Mouse (Mus musculus) CH12.LX (cell line): ENCODE data around the gene Cacna2d1. TPM values are rescaled to one million over a fixed set of nuclear protein-coding genes. Genes with fewer than 3 reads are reported as not detected.

Source experiments
- DNase-seq: peaks from one replicate; pipeline ENCODE4 v3.0.0-alpha.2; 2013; ENCODE audit errors: extremely low read depth
- H3K27ac ChIP-seq: 2 replicates; pipeline ENCODE4 v1.5.1; 2012; ENCODE audit warnings: low read depth, mild to moderate bottlenecking, control low read depth, moderate library complexity; ENCODE audit not compliant: insufficient read depth
- H3K27me3 ChIP-seq: replicated peaks from 2 replicates; pipeline ENCODE3; 2012; ENCODE audit warnings: inconsistent platforms
- H3K36me3 ChIP-seq, 2 experiments: replicated peaks in 1 of 2; 2 replicates each; pipeline versions ENCODE3 to v1.6.1; 2012; ENCODE audit warnings: inconsistent platforms in 1 of 2, low read length in 1 of 2, mild to moderate bottlenecking in 1 of 2, mixed read lengths in 1 of 2, moderate library complexity in 1 of 2; ENCODE audit not compliant: control insufficient read depth in 1 of 2, insufficient read depth in 1 of 2
- H3K4me1 ChIP-seq, 2 experiments: 2 replicates each; pipeline ENCODE4 v1.6.1; 2012; ENCODE audit warnings: inconsistent platforms in 1 of 2, moderate library complexity in 1 of 2; ENCODE audit not compliant: insufficient read depth in 2 of 2, control insufficient read depth in 1 of 2
- H3K4me2 ChIP-seq: 2 replicates; pipeline ENCODE4 v1.6.1; 2012; ENCODE audit warnings: low read depth, mild to moderate bottlenecking, control low read depth; ENCODE audit not compliant: poor library complexity, insufficient read depth, severe bottlenecking
- H3K4me3 ChIP-seq, 3 experiments: fragments of 150-350 bp in 1 of 3; sonication (generic) in 1 of 3; replicated peaks in 1 of 3; 2 replicates each; pipeline versions ENCODE3 to v1.5.1; 2011 to 2012; ENCODE audit warnings: low read depth in 2 of 3, low read length in 2 of 3, mild to moderate bottlenecking in 2 of 3, moderate library complexity in 2 of 3, control low read depth in 1 of 3, improper control_type of control experiment in 1 of 3, inconsistent platforms in 1 of 3, mixed read lengths in 1 of 3; ENCODE audit not compliant: poor library complexity in 1 of 3
- H3K79me2 ChIP-seq: replicated peaks from 2 replicates; pipeline ENCODE4 v1.6.1; 2012; ENCODE audit warnings: mild to moderate bottlenecking, moderate library complexity; ENCODE audit not compliant: control insufficient read depth, poor library complexity, insufficient read depth, severe bottlenecking; ENCODE audit errors: extremely low read depth
- H3K9ac ChIP-seq: 2 replicates; pipeline ENCODE4 v1.6.1; 2012; ENCODE audit warnings: low read depth, mild to moderate bottlenecking, control low read depth, moderate library complexity; ENCODE audit not compliant: insufficient read depth
- H3K9me3 ChIP-seq: replicated peaks from 2 replicates; pipeline ENCODE3; 2012; ENCODE audit warnings: low read length, inconsistent platforms, mixed read lengths
- BHLHE40 ChIP-seq: IDR thresholded peaks from 2 replicates; pipeline ENCODE4 v1.6.1; 2011; ENCODE audit warnings: mild to moderate bottlenecking, low read depth, low read length, improper control_type of control experiment
- CHD1 ChIP-seq: IDR thresholded peaks from 2 replicates; pipeline ENCODE4 v1.6.1; 2012; ENCODE audit warnings: low read depth, low read length, improper control_type of control experiment, inconsistent platforms
- CTCF ChIP-seq, 2 experiments: IDR thresholded peaks in 1 of 2; conservative IDR thresholded peaks in 1 of 2; 2 replicates each; pipeline ENCODE4 v1.5.1; 2011 to 2012; ENCODE audit warnings: low read depth in 2 of 2, low read length in 2 of 2, improper control_type of control experiment in 1 of 2, inconsistent platforms in 1 of 2, mild to moderate bottlenecking in 1 of 2, moderate library complexity in 1 of 2
- ELF1 ChIP-seq: IDR thresholded peaks from 2 replicates; pipeline ENCODE4 v1.6.1; 2014; ENCODE audit warnings: low read depth, mild to moderate bottlenecking, inconsistent platforms, low read length, improper control_type of control experiment
- EP300 ChIP-seq: IDR thresholded peaks from 2 replicates; pipeline ENCODE4 v1.6.1; 2011; ENCODE audit warnings: low read length, improper control_type of control experiment
- GABPA ChIP-seq: IDR thresholded peaks from 2 replicates; pipeline ENCODE4 v1.6.1; 2012; ENCODE audit warnings: low read depth, low read length, improper control_type of control experiment, inconsistent platforms; ENCODE audit not compliant: insufficient replicate concordance
- IRF4 ChIP-seq: IDR thresholded peaks from 2 replicates; pipeline ENCODE4 v1.6.1; 2014; ENCODE audit warnings: low read depth, mild to moderate bottlenecking, inconsistent platforms, low read length, improper control_type of control experiment
- JUN ChIP-seq: IDR thresholded peaks from 2 replicates; pipeline ENCODE4 v1.6.1; 2011; ENCODE audit warnings: low read depth, mild to moderate bottlenecking, low read length, improper control_type of control experiment, moderate library complexity; ENCODE audit not compliant: insufficient read depth
- MAZ ChIP-seq: IDR thresholded peaks from 2 replicates; pipeline ENCODE4 v1.6.1; 2012; ENCODE audit warnings: low read depth, mild to moderate bottlenecking, inconsistent platforms, low read length, improper control_type of control experiment, moderate library complexity
- MXI1 ChIP-seq: IDR thresholded peaks from 2 replicates; pipeline ENCODE4 v1.6.1; 2011; ENCODE audit warnings: mild to moderate bottlenecking, low read depth, low read length, improper control_type of control experiment
- NELFE ChIP-seq: IDR thresholded peaks from 2 replicates; pipeline ENCODE4 v1.6.1; 2011; ENCODE audit warnings: low read depth, low read length, improper control_type of control experiment
- NRF1 ChIP-seq: IDR thresholded peaks from 2 replicates; pipeline ENCODE4 v1.6.1; 2014; ENCODE audit warnings: low read depth, mild to moderate bottlenecking, inconsistent platforms, low read length, improper control_type of control experiment, moderate library complexity
- POLR2AphosphoS2 ChIP-seq: IDR thresholded peaks from 2 replicates; pipeline ENCODE4 v1.6.1; 2011; ENCODE audit warnings: low read depth, low read length, improper control_type of control experiment
- RAD21 ChIP-seq: IDR thresholded peaks from 2 replicates; pipeline ENCODE4 v1.6.1; 2011; ENCODE audit warnings: low read depth, mild to moderate bottlenecking, low read length, improper control_type of control experiment, moderate library complexity
- RCOR1 ChIP-seq: conservative IDR thresholded peaks from 2 replicates; pipeline ENCODE4 v1.6.1; 2012; ENCODE audit warnings: low read depth, mild to moderate bottlenecking, inconsistent platforms, low read length, improper control_type of control experiment
- SMC3 ChIP-seq: IDR thresholded peaks from 2 replicates; pipeline ENCODE4 v1.6.1; 2011; ENCODE audit warnings: low read depth, low read length, improper control_type of control experiment
- TBP ChIP-seq: conservative IDR thresholded peaks from 2 replicates; pipeline ENCODE4 v1.6.1; 2011; ENCODE audit warnings: low read depth, low read length, improper control_type of control experiment
- UBTF ChIP-seq: IDR thresholded peaks from 2 replicates; pipeline ENCODE4 v1.6.1; 2012; ENCODE audit warnings: low read depth, mild to moderate bottlenecking, inconsistent platforms, low read length, improper control_type of control experiment, moderate library complexity
- USF1 ChIP-seq: IDR thresholded peaks from 2 replicates; pipeline ENCODE4 v1.6.1; 2014; ENCODE audit warnings: low read depth, mild to moderate bottlenecking, inconsistent platforms, low read length, improper control_type of control experiment
- ZMIZ1 ChIP-seq: IDR thresholded peaks from 2 replicates; pipeline ENCODE4 v1.6.1; 2012; ENCODE audit warnings: low read depth, mild to moderate bottlenecking, inconsistent platforms, low read length, improper control_type of control experiment
- ZNF384 ChIP-seq: IDR thresholded peaks from 2 replicates; pipeline ENCODE4 v1.6.1; 2012; ENCODE audit warnings: low read depth, low read length, improper control_type of control experiment, inconsistent platforms
- dilution Hi-C: fragments of 300-500 bp; cut with MboI; formaldehyde crosslinking; loops from 2 replicates; pipeline ENCODE4 v1.14.3; 2020; ENCODE audit warnings: low sequenced_read_pairs; ENCODE audit not compliant: extremely low pct_unique_long_range_greater_than_20kb, extremely low pct_ligation_motif_present
- in situ Hi-C: fragments of 300-500 bp; cut with MboI; formaldehyde crosslinking; loops from 3 replicates; pipeline ENCODE4 v1.14.3; 2019; ENCODE audit warnings: low sequenced_read_pairs, low pct_ligation_motif_present, low pct_unique_long_range_greater_than_20kb, mixed read lengths
- polyA plus RNA-seq: library from polyadenylated mRNA; unstranded; fragments of >175 nt; gene quantifications from 2 replicates; pipeline ENCODE4 v1.2.1, GENCODE M21; 2012; ENCODE audit warnings: low read depth; ENCODE audit not compliant: insufficient read length
- total RNA-seq, 2 experiments: library from RNA; depleted of rRNA; stranded (reverse); fragments of 300-350 nt in 1 of 2; fragments of >200 nt in 1 of 2; gene quantifications; 2 replicates each; pipeline ENCODE4 v1.2.3; 2012 to 2014

The Cacna2d1 gene
- total and polyA plus RNA-seq, 3 experiments = 0.13 to 1.3 (median 0.28) TPM

- no peak overlapping the region for H3K4me2 ChIP-seq
- TF ChIP-seq SMC3 = no peak
- TF ChIP-seq USF1 = no peak
- TF ChIP-seq GABPA = no peak
- TF ChIP-seq IRF4 = no peak
- TF ChIP-seq RCOR1 = no peak
- TF ChIP-seq UBTF = no peak
- no peak for TF ChIP-seq RAD21
- TF ChIP-seq NELFE = no peak
- TF ChIP-seq MAZ = no peak
- TF ChIP-seq CTCF (conservative IDR thresholded peaks at IDR 0.05 in 1 of 2, IDR thresholded peaks at IDR 0.05 in 1 of 2; ENCODE audit: low read depth in 2 of 2, low read length in 2 of 2) = no peak
- no peak for TF ChIP-seq MXI1
- TF ChIP-seq BHLHE40 = no peak
- no peak for TF ChIP-seq ZNF384
- no peak for TF ChIP-seq TBP
- TF ChIP-seq EP300 = no peak
- TF ChIP-seq CHD1 = no peak
- TF ChIP-seq POLR2AphosphoS2 = no peak
- TF ChIP-seq NRF1 = no peak
These were observed 122.3 kb downstream of the Cacna2d1 start for GRCm38 (mm10) chr5:16056795-16057194.

GRCm38 (mm10) chr5:16062773-16063172, 128.3 kb downstream of the Cacna2d1 start:
- in situ Hi-C loops = no loop called here
- dilution Hi-C loops = no loop called here
- Histone ChIP-seq H3K4me3 (no peak overlapping the region), H3K4me2 (no peak overlapping the region), H3K27ac (no peak overlapping the region), H3K9me3 (no peaks in the 10 kb centered on the region), H3K27me3 (no peaks in the 10 kb centered on the region), H3K4me1 (no peaks in the 10 kb centered on the region), H3K36me3 (no peaks in the 10 kb centered on the region), H3K9ac (no peak overlapping the region), H3K79me2 (no peaks in the 10 kb centered on the region)
- no peak for TF ChIP-seq RAD21
- TF ChIP-seq ELF1 = no peak
- no peak for TF ChIP-seq JUN
- no peak for TF ChIP-seq CHD1
- no peak for TF ChIP-seq NRF1
- no peak for TF ChIP-seq ZMIZ1
- peak; percentile 17 for DNase-seq

More at GRCm38 (mm10) chr5:16056795-16057194, 122.3 kb downstream of the Cacna2d1 start:
- no peak overlapping the region for H3K4me3 ChIP-seq
- in situ Hi-C loops (no loop called here), dilution Hi-C loops (no loop called here)
- H3K27me3 ChIP-seq = no peaks in the 10 kb centered on the region
- peaks cover 2% of the 10 kb centered on the region for H3K9me3 ChIP-seq
- H3K36me3 ChIP-seq = no peaks in the 10 kb centered on the region
- H3K9ac ChIP-seq = no peak overlapping the region
- H3K27ac ChIP-seq = no peak overlapping the region
- DNase-seq = no peak
- no peaks in the 10 kb centered on the region for H3K4me1 ChIP-seq
- no peaks in the 10 kb centered on the region for H3K79me2 ChIP-seq
